Mouse (Mus musculus): Measurements from ENCODE around the gene Treml1.

- TF ChIP-seq CTCF (IDR thresholded peaks at IDR 0.05; ENCODE audit: borderline replicate concordance, control insufficient read depth, extremely low read depth, insufficient read depth, low read length, poor library complexity) (no peak), POLR2A (IDR thresholded peaks at IDR 0.05; ENCODE audit: control insufficient read depth, extremely low read depth, insufficient read depth, low read length, poor library complexity) (no peak)
These were observed 41.0 kb upstream of the Treml1 start for GRCm38 (mm10) chr17:48318686-48319085.
